Mouse (Mus musculus) stomach, embryonic 14.5 days (tissue): ENCODE results near the gene Gse1. TPM values are rescaled to one million over a fixed set of nuclear protein-coding genes. Genes with fewer than 3 reads are reported as not detected.
A peak's percentile ranks its signal among the peaks of the same experiment; 100 is the strongest.

Source experiments
- ATAC-seq: fragments of 200-750 bp; cut with Nextera tagmentation; 2 replicates; pipeline ENCODE4 v1.8.0; 2017; ENCODE audit warnings: low read depth, moderate TSS enrichment; ENCODE audit not compliant: insufficient number of reproducible peaks, insufficient read depth, low FRiP score
- H3K27ac ChIP-seq: fragments of 300-500 bp; sonication (generic); 2 replicates; pipeline ENCODE4 v1.5.1; 2014; ENCODE audit warnings: mild to moderate bottlenecking, low read length, moderate library complexity, mixed read lengths
- H3K27me3 ChIP-seq: fragments of 300-500 bp; sonication (generic); 2 replicates; pipeline ENCODE4 v1.6.1; 2014; ENCODE audit warnings: low read length, control low read depth, mixed read lengths; ENCODE audit not compliant: control insufficient read depth, insufficient read depth
- H3K36me3 ChIP-seq: fragments of 300-500 bp; sonication (generic); 2 replicates; pipeline ENCODE4 v1.6.1; 2014; ENCODE audit warnings: mild to moderate bottlenecking, control low read depth, low read length, moderate library complexity, mixed read lengths; ENCODE audit not compliant: control insufficient read depth, insufficient read depth
- H3K4me1 ChIP-seq: fragments of 300-500 bp; sonication (generic); 2 replicates; pipeline ENCODE4 v1.6.1; 2014; ENCODE audit warnings: low read length, control low read depth, mixed read lengths; ENCODE audit not compliant: control insufficient read depth, insufficient read depth
- H3K4me2 ChIP-seq: fragments of 300-500 bp; sonication (generic); replicated peaks from 2 replicates; pipeline ENCODE4 v1.6.1; 2014; ENCODE audit warnings: low read depth, low read length, control low read depth
- H3K4me3 ChIP-seq: fragments of 300-500 bp; sonication (generic); 2 replicates; pipeline ENCODE4 v1.5.1; 2014; ENCODE audit warnings: low read depth, low read length, control low read depth
- H3K9ac ChIP-seq: fragments of 300-500 bp; sonication (generic); replicated peaks from 2 replicates; pipeline ENCODE4 v1.6.1; 2014; ENCODE audit warnings: low read depth, mild to moderate bottlenecking, control low read depth, low read length, moderate library complexity, mixed read lengths
- H3K9me3 ChIP-seq: fragments of 300-500 bp; sonication (generic); 2 replicates; pipeline ENCODE4 v1.6.1; 2016; ENCODE audit warnings: low read depth, low read length, control low read depth; ENCODE audit not compliant: control insufficient read depth
- WGBS: fragments of 180-500 bp; shearing (Covaris S2); extraction: QIAGEN DNeasy Blood & Tissue Kit; methylation state at CpG from one replicate; pipeline ENCODE4 v1.1.7; 2014; 5-methylcytosine and 5-hydroxymethylcytosine counted together
- polyA plus RNA-seq: library from polyadenylated mRNA; unstranded; fragments of >200 nt; fragmentation: Nextera tagmentation; extraction: Ambion mirVana; gene quantifications from 2 replicates; pipeline ENCODE4 v1.2.1, GENCODE M21; 2014

Gse1 gene
- polyA plus RNA-seq, 1 experiment from 2014 or later = 11.1 TPM

- no peak for ATAC-seq
- no peak overlapping the region for H3K27ac ChIP-seq
- 86% methylated on average over 12 of the region's 12 CpGs for WGBS
Measured at GRCm38 (mm10) chr8:120406008-120406632, 177.9 kb downstream of the Gse1 start.

GRCm38 (mm10) chr8:120407701-120408240 lies 179.5 kb downstream of the Gse1 start:
- peaks cover 18% of the 10 kb centered on the region for H3K4me1 ChIP-seq
- H3K27me3 ChIP-seq = no peaks in the 10 kb centered on the region
- H3K36me3 ChIP-seq = no peaks in the 10 kb centered on the region
- H3K9ac ChIP-seq = no peak overlapping the region
- H3K4me3 ChIP-seq = no peak overlapping the region
- H3K4me2 ChIP-seq = no peak overlapping the region
- ATAC-seq = peak; percentile 51; the same call in 1 of the 2 replicates
- H3K27ac ChIP-seq = no peak overlapping the region; the same call in 1 of the 2 replicates
- no peaks in the 10 kb centered on the region for H3K9me3 ChIP-seq
- WGBS = 13% methylated on average over 9 of the region's 9 CpGs

More at GRCm38 (mm10) chr8:120406008-120406632, 177.9 kb downstream of the Gse1 start:
- Histone ChIP-seq H3K9ac (no peak overlapping the region), H3K4me2 (no peak overlapping the region), H3K36me3 (no peaks in the 10 kb centered on the region), H3K4me3 (no peak overlapping the region), H3K9me3 (no peaks in the 10 kb centered on the region), H3K27me3 (no peaks in the 10 kb centered on the region), H3K4me1 (peaks cover 13% of the 10 kb centered on the region)

- H3K4me2 ChIP-seq = no peak overlapping the region
- no peaks in the 10 kb centered on the region for H3K36me3 ChIP-seq
- no peak overlapping the region for H3K9ac ChIP-seq
- ATAC-seq = no peak
- H3K9me3 ChIP-seq = no peaks in the 10 kb centered on the region
- no peak overlapping the region; the same call in 1 of the 2 replicates for H3K27ac ChIP-seq
- WGBS = 51% methylated on average over 14 of the region's 14 CpGs
- H3K4me3 ChIP-seq = no peak overlapping the region
- no peaks in the 10 kb centered on the region for H3K27me3 ChIP-seq
- H3K4me1 ChIP-seq = peaks cover 23% of the 10 kb centered on the region
Measured at GRCm38 (mm10) chr8:120408241-120409215, 180.3 kb downstream of the Gse1 start.

GRCm38 (mm10) chr8:120409371-120410013 lies 181.2 kb downstream of the Gse1 start:
- no peaks in the 10 kb centered on the region for H3K36me3 ChIP-seq
- WGBS = 43% methylated on average over 11 of the region's 11 CpGs

GRCm38 (mm10) chr8:120411059-120411458 lies 182.8 kb downstream of the Gse1 start:
- Histone ChIP-seq H3K27ac (no peak overlapping the region), H3K4me3 (no peak overlapping the region), H3K27me3 (no peaks in the 10 kb centered on the region), H3K9me3 (no peaks in the 10 kb centered on the region), H3K4me1 (peaks cover 33% of the 10 kb centered on the region), H3K9ac (no peak overlapping the region), H3K4me2 (no peak overlapping the region), H3K36me3 (no peaks in the 10 kb centered on the region)
- 81% methylated on average over 14 of the region's 14 CpGs for WGBS
- ATAC-seq = no peak

More at GRCm38 (mm10) chr8:120409371-120410013, 181.2 kb downstream of the Gse1 start:
- Histone ChIP-seq H3K27me3 (no peaks in the 10 kb centered on the region), H3K4me3 (no peak overlapping the region), H3K4me2 (no peak overlapping the region), H3K4me1 (peaks cover 24% of the 10 kb centered on the region), H3K9me3 (no peaks in the 10 kb centered on the region), H3K9ac (no peak overlapping the region), H3K27ac (no peak overlapping the region)
- no peak for ATAC-seq

- Histone ChIP-seq H3K4me1 (peaks cover 41% of the 10 kb centered on the region), H3K4me2 (no peak overlapping the region), H3K4me3 (no peak overlapping the region), H3K36me3 (no peaks in the 10 kb centered on the region), H3K9ac (no peak overlapping the region), H3K27me3 (no peaks in the 10 kb centered on the region), H3K9me3 (no peaks in the 10 kb centered on the region), H3K27ac (no peak overlapping the region)
- 43% methylated on average over 8 of the region's 8 CpGs for WGBS
- ATAC-seq = no peak
Measured at GRCm38 (mm10) chr8:120411862-120412261, 183.6 kb downstream of the Gse1 start.

GRCm38 (mm10) chr8:120412357-120412756 lies 184.1 kb downstream of the Gse1 start:
- 78% methylated on average over 4 of the region's 4 CpGs for WGBS
- H3K27me3 ChIP-seq = no peaks in the 10 kb centered on the region
- no peak overlapping the region for H3K9ac ChIP-seq
- ATAC-seq = no peak
- H3K4me2 ChIP-seq = no peak overlapping the region
- H3K4me1 ChIP-seq = peaks cover 46% of the 10 kb centered on the region
- H3K36me3 ChIP-seq = no peaks in the 10 kb centered on the region
- H3K27ac ChIP-seq = no peak overlapping the region
- H3K4me3 ChIP-seq = no peak overlapping the region
- H3K9me3 ChIP-seq = no peaks in the 10 kb centered on the region
